Mouse (Mus musculus) liver, embryonic 14.5 days (tissue): ENCODE data around the gene Dlgap1.

Experiments
- CTCF ChIP-seq: IDR thresholded peaks from 2 replicates; pipeline ENCODE4 v1.5.1; 2016; ENCODE audit warnings: antibody characterized with exemption, low read depth, control low read depth
- EP300 ChIP-seq: IDR thresholded peaks from 2 replicates; pipeline ENCODE4 v1.6.1; 2016; ENCODE audit warnings: antibody characterized with exemption, low read depth

GRCm38 (mm10) chr17:70377020-70377419, 408.1 kb downstream of the Dlgap1 start:
- no peak for TF ChIP-seq EP300
- no peak for TF ChIP-seq CTCF
